In genomic region chr11:18015239-18015638, GRCm38 (mm10) we compare ENCODE assay signal across 12 mouse cellular contexts.
DNase-seq lines count a peak whose midpoint lies in the region; ATAC-seq lines count a peak whose summit lies in the region.
"Had no signal": no experiment of that assay in that cellular context is flagged by ENCODE, and none has a peak within 500 bp of the region (broad histone marks: within the 10 kb centered on the region; RNA-seq: fewer than 3 reads in every experiment).

No protein-coding gene starts in this region.

- H3K9ac ChIP-seq in kidney, embryonic 15.5 days = no peak overlapping the region
- H3K9ac ChIP-seq in limb, embryonic 12.5 days (replicated peaks) = no peak overlapping the region
- H3K9ac ChIP-seq: liver, embryonic 14.5 days had no signal

- no peaks in the 10 kb centered on the region for H3K27me3 ChIP-seq in kidney, embryonic 15.5 days
- 0 out of 2 replicates have a peak, but pooled peaks cover 5% of the 10 kb centered on the region for H3K27me3 ChIP-seq in limb, embryonic 12.5 days

- ATAC-seq in kidney, embryonic 15.5 days (replicated peaks; ENCODE audit: low FRiP score) = peak; percentile 53; the same call in 1 of the 2 replicates
- ATAC-seq in limb, embryonic 12.5 days (ENCODE audit: insufficient number of reproducible peaks, insufficient read depth, low FRiP score, low TSS enrichment, low read depth) = no peak
- ATAC-seq: inflammation-experienced regulatory T-cells, adult 6 months had no signal

- 7% methylated on average over 4 of the region's 4 CpGs for WGBS in kidney, embryonic 15.5 days
- 8% methylated on average over 4 of the region's 4 CpGs for WGBS in limb, embryonic 12.5 days

- no peak overlapping the region for H3K4me3 ChIP-seq in kidney, embryonic 15.5 days (replicated peaks)
- no peak overlapping the region for H3K4me3 ChIP-seq in limb, embryonic 12.5 days (replicated peaks)

- H3K9me3 ChIP-seq in kidney, embryonic 15.5 days (replicated peaks) = no peaks in the 10 kb centered on the region
- no peaks in the 10 kb centered on the region for H3K9me3 ChIP-seq in limb, embryonic 12.5 days

- H3K36me3 ChIP-seq in kidney, embryonic 15.5 days = no peaks in the 10 kb centered on the region
- no peaks in the 10 kb centered on the region for H3K36me3 ChIP-seq in limb, embryonic 12.5 days

- peak; percentile 13 for DNase-seq in embryo, embryonic 10 days (ENCODE audit: low spot score)
- no peak for DNase-seq in embryo, embryonic 9.5 days (ENCODE audit: extremely low spot score)
- no peak for DNase-seq in kidney, postnatal 4 days
- DNase-seq in right cerebral cortex, adult 18-20 months = no peak
- DNase-seq in cerebellum, postnatal 14 days = no peak
- no peak for DNase-seq in kidney, adult 8-10 months
- DNase-seq: cerebellum, adult 9-11 months; lung, postnatal 14 days had no signal

- H3K4me1 ChIP-seq in kidney, embryonic 15.5 days = peaks cover 19% of the 10 kb centered on the region
- H3K4me1 ChIP-seq in limb, embryonic 12.5 days (replicated peaks) = peaks cover 35% of the 10 kb centered on the region

- H3K4me2 ChIP-seq in kidney, embryonic 15.5 days = 0 out of 2 replicates have a peak overlapping the region, but pooled peaks have one; percentile 24
- H3K4me2 ChIP-seq in limb, embryonic 12.5 days = peak overlapping the region; percentile 36; the same call in 1 of the 2 replicates

- H3K27ac ChIP-seq in kidney, embryonic 15.5 days = peak overlapping the region; percentile 45
- H3K27ac ChIP-seq in limb, embryonic 12.5 days = no peak overlapping the region
- H3K27ac ChIP-seq: liver, embryonic 14.5 days had no signal
